Mouse (Mus musculus) testis, adult 10 weeks (tissue): ENCODE measurements around the gene Kit. TPM values are rescaled to one million over a fixed set of nuclear protein-coding genes. Genes with fewer than 3 reads are reported as not detected.

ENCODE experiments used
- polyA plus RNA-seq: library from polyadenylated mRNA; stranded (reverse); fragments of 350-450 nt; fragmentation: Illumina TruSeq; extraction: RNeasy Lipid Tissue Mini Kit (QIAGEN cat#74804); gene quantifications from one replicate; pipeline ENCODE4 v1.2.3, GENCODE M21; 2014; ENCODE audit warnings: low read depth, low replicate concordance

The Kit gene
- polyA plus RNA-seq = 14.9 TPM

GRCm38 (mm10) chr5:75574852-75575566 is at the start of gene Kit:
Gene Kit (plus strand): TSS chr5:75574916.

